Mouse (Mus musculus): ENCODE data around the gene Dirc2. TPM values are rescaled to one million over a fixed set of nuclear protein-coding genes. Genes with fewer than 3 reads are reported as not detected.

Dirc2 gene
- total RNA-seq (2021): 10 to 100 TPM; 27.0 to 30.1 TPM
- long read RNA-seq, experiment 1, full-length matches to known transcripts: 26 of 49 reads
- long read RNA-seq, experiment 1, partial matches to known transcripts: 2 of 49 reads
- long read RNA-seq, experiment 1, other reads (novel, unspliced or antisense): 21 of 49 reads
- long read RNA-seq, experiment 2, full-length matches to known transcripts: 28 of 34 reads
- long read RNA-seq, experiment 2, partial matches to known transcripts: 0 of 34 reads
- long read RNA-seq, experiment 2, other reads (novel, unspliced or antisense): 6 of 34 reads

DNA sequence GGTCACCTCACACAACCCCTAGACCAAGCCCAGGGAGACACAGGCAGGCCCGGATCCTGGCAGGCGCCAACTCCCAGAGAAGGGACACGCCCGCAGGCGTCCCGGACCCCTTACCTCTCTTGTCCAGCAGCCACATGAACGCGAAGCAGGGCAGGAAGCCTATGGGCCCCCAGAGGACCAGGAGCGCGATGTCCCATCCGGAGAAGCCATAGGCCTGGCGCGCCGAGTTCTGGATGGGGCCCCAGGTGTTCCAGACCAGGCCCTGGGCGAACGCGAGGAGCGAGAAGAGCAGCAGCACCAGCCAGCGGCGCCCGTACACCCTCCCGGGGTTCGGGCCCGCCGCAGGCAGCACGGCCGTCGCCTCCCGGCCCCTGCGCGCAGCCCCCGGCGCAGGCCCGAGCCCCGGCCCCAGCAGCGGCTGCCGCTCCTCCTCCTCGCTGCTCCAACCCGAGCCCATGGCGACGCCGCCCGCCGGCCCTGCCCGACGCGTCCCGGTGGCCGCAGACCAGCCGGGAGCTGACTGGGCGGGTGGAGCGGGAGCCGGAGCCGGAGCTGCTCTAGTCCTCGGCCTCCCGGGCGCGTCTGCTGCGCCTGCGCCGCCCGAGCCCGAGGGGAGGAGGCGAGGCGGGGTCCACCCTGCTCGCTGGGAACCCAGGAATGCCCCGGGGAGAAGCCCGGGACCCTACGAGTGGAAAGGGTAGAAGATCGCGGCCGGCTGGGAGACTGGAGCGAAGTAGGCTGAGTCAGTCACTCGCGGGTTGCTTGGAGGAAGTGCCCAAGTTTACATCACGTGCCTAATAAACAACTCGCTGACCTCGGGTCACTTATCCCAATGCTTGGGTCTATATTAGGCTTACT, at the start of gene Dirc2:
Gene Dirc2, minus strand, starts transcription at position 572 of the 858 bp plus-strand sequence.
- DNase-seq: peak; percentile 85

DNA sequence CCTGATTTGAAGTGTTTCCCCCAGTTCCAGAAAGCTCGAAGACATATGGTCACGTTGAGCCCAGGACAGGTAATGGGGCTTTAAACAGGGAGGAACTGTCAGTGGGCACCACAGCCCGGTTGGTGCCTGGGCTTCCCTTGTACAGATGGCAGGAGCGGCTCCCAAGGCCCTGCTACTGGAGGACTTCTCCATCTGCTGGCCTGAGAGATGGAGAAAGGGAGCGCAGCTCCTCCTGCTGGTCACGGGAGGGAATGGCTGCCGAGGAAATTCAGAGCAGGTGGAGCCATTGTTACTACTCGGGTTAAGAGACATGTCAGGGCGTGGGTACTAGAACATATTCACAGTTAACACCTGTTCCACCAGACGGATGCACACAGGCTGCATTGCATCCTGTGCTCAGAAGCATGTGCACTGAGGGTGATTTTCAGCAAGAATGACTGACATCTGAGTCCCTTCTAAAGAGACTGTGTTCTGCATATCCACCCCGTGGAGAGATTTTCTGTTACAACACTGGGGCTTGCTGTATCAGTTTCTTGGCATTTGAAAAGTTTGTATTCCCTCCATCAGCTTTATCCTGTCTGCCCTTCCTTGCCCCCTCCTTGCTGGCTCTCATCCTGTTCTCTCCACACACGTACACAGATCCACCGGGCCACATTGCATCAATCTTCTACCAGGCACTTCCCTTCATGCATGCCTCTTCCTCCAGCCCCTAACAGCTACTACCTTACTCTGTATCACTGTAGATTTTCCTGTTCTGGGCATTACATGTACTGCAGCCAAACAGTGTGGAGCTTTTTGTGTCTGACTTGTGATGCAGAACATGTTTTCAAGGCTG, 48.3 kb upstream of the Dirc2 start:
- DNase-seq: peak; percentile 87

DNA sequence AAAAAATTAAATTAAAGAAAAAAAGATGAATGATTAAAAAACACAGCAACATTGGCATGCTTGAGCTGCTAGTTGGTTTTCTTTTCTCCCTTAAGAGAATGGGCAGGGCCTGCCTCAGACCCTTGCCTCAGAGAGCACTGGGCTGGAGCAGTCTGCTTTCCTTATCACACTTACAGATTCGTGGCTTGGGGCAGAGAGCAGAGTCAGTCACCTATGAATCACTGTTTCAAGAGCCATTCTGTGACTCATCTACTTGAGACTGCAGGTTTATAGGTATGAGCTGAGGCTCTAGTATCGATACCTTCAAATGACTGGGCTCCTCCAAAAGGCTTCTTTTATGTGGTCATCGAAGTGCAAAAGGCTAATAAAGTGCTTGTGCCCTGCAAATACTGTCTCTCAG, 44.0 kb upstream of the Dirc2 start:
- no peak for DNase-seq

DNA sequence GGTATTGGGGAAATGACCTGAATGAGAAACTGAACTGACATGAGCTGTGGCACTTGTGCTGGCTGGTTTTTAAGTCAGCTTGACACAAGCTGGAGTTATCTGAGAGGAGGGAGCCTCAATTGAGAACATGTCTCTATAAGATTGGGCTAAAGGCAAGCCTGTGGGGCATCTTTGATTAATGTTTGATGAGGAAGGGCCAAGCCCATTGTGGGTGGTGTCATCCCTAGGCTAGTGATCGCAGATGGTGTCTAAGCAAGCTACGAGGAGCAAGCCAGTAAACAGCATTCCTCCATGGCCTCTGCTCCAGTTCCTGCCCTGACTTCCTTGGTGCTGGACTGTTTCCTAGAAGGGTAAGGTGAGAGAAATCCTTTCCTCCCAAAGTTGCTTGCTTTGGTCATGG, 39.7 kb upstream of the Dirc2 start:
- DNase-seq: no peak

DNA sequence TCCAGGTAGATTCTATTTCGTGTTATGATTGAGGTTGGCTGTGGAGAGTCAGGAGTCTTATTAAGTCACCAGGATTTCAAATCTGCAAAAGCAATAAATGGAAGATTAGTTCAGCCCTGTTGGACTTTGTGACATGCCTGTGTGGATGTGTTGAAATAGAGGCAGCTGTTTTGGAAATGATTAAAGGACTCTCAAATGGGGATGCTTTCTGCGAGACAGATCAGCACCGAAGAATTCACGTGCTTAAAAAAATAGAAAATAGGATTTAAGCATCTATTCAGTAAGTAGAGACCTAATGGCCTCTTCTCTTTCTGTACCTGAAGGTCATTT, 38.5 kb upstream of the Dirc2 start:
- DNase-seq: no peak

DNA sequence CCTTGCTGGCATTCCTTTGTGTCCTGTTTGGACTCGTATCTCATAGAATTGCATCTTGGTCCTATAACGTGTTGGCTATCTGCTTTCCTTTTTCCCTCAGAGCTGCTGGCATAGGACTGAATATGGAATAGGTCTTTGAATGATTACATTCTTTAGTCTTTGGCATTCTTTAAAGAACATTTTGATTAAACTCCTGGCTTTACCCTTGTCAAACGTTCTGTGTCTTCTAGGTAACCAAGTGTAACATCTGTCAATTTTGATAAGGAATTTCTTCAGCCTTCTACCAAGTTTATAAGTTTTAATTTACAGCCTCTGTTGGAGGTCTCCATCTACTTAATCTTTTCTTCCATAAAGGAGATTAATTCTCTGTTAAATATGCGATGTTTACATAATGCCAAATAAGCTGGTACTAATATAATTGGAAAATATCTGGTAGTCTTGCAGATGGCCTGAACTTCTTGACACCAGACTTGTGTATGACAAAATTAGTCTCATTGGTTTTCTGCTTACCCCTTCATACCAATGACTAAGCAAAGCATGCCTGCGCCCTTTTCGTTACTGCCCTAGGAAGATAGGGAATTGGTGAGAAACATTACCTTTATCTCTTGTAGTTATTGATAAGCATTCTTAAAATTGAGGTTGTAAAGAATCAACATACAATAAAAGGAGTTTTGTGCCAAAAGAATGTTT, 38.0 kb upstream of the Dirc2 start:
- no peak for DNase-seq

DNA sequence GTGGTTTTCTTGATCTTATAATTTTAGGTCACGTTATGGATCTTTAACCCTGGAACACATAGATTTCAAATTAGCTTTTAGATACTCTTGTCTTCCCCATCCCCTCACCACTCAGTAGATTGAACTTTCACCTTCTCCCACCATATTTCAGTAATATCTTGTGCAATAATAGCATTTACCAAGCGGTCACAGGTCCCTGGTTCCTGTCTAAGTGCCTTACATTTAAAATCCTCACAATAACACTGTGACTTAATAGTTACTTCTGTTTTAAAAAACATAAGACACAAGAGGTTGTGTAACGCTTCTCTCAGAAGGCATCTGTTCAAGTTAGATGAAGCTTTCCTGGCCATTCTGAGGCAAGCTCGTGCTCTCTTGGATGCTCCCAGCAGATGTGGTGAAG, 34.6 kb upstream of the Dirc2 start:
- no peak for DNase-seq

DNA sequence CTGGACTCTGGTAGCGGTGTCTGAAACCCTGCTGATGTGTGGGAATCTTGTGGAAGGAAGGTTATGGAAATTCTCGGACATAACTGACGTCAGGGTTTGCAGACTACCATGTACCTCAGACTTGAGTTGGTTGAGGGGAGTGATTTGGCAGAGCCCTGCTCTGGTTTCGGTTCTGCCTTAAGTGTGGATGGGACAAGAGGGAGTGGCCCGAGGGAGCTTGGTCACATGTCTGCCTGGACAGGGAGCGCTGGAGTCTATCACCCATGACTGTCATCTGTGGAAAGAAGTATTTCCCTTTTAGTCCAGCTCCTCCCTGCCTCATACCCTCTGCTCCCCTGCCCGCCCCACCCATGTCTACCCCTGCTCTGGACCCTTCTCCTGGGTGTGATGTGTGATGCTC, 33.0 kb upstream of the Dirc2 start:
- no peak for DNase-seq

DNA sequence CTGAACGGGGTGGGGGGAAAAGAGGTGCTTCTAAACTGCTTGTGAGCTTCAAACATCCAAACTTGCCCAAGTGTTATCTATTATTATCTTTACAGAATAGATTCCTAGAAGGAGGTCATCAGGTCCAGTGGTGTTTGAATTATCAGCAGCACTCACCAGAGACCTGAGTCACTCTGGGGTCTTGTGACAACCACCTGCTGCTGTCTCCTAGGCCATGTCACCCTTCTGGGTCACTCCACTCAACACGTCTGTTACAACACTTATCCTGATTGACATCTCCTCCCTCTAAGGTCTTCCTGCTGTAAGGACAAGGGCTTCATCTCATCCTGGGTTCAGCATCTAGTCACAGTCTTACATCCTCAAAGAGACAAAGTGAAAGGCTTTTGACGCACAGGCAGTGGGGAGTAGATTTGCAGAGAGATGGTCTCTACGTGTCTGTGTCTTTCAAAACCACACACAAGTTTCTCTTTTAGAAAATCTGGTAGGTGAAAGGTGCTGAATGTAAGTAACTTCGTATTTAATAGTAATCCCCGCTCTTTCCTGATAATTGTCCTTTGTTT, 22.9 kb upstream of the Dirc2 start:
- no peak for DNase-seq

DNA sequence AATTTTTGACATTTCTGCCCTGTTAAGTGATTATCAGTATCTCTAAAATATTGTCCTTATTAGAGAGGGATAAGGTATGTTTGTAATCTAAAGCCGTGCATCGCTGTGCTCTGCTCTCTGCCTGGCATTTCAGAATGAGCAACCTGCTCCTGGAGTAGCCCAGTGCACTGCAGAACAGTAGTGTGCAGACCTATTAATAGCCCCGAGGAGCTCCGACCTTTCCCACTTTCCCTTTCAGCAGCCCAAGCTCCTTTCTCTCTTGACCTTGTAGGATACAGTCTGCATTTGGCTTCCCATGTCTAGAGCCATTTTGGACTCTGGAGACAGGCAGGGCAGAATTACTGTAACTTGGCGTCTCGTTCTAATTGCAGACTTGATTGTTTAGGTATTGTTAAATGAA, 19.2 kb upstream of the Dirc2 start:
- DNase-seq: no peak

DNA sequence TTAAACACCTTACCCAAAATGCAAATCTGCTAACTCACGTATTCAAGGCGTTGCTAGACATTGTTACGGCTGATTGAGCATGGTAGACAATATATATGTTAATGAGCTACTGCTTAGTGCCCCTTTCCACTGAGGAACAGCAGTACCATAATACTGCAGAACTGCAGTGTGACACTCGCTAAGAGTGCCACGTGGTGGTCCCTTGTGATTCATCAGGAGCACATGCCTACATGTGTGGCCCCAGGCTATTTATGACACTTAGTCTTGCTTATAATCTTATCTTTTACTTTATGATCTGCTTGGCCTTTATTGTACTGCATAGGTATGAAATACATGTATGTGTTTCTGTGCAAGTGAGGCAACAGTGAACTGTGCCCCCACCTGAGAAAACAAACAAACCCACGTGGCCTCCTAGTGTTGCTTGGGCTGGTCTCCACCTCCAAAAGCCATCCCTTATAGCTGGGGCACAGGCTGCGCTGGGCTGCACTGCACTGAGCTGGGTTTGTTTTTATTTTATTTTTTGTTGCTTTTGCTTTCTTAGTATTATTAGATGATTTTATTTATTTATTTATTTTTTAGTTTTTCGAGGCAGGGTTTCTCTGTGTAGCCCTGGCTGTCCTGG, 18.5 kb upstream of the Dirc2 start:
- no peak for DNase-seq

DNA sequence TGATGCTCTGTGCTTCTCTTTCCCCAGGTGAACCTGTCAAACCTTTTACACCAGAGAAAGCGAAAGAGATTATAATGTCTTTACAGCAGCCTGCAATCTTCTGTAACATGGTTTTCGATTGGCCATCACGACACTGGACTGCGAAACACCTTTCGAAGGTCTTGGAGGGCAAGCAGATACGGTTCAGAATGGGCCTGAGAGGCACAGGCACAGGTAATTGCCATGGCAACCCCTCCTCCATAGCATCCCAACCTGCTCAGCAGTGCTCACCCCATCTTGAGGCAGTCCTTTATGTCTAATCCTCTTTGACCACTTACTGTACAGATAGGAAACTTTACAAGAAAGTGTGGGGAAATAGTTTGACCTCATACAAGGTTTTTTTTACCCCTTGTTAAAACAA, 18.0 kb upstream of the Dirc2 start:
- DNase-seq: no peak

DNA sequence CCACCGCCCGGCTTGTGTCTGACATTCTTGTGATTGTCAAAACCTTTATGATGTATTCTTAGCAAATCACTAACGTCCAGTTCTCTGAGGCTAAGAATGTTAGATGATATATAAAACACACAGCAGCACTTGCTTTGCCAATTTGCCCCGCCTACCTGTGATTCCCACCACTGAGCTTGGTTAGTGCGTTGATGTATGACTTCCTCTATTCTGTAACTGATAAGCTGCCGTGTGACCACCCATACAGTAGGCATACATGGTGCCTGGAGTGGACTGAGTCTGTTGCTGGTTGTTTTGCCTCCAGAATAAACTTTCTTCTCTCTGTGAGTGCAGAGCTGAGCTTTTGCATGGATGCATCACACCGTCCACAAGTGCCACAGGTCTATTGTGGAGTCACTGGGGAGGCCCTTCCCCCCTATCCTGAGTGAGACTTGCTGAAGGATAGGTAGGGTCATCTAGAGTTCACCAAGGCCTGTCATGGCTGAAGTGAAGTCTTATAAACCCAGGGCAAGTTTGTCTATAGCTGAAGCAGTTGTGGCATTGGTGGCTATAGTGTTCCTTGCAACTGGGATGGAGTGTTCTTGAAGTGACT, 15.1 kb upstream of the Dirc2 start:
- no peak for DNase-seq

DNA sequence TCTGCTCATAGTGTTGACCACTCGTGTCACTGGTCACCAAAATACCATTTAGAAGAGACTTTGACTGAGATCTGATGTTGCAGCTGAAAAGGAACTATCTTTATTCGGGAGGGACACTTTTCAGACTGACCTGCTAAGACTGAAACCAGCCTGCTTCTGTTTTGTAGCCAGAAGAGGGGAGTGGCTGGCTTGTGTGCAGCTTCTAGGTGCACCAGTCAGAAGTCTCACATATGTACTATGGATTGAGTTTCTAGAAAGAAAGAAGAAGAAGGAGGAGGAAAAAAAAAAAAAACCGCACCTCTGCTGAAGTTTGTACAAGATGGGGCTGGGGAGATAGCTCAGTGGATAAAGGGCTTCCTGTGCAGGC, 14.0 kb upstream of the Dirc2 start:
- DNase-seq: no peak

DNA sequence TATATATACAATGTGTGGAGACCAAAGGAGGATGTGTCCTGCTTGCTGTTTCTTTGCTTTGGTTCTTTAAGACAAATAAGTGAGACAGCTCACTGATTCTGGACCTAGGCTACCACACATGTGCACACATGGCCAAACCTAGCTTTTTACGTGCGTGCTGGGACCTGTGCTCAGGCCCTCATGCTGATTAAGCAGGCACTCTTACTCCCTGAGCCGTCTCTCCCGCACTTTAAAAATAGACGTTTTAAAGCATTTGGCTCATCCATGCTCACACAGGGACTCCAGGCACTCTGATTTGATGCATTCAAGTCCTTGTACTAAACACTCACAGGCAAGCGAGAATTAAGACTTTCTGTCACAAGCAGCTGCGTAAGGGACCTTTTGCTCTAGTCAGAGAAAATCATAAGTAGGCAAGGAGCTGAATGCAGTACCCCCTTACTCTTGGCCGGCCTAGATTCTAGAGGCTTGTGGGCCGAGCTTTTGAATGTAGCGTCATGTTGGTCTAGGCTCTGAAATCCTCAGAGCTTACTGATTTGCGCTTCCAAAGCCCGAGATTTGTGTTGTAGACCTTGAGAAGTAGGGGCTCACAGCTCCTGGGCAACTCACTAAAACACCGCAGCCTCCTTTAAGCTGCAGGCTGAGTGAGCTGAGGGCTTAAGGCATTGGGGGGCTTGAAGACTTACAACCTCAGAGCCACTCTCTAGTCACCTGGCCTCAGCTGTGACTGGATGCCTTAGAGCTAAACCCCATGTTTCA, 13.5 kb upstream of the Dirc2 start:
- DNase-seq: no peak

DNA sequence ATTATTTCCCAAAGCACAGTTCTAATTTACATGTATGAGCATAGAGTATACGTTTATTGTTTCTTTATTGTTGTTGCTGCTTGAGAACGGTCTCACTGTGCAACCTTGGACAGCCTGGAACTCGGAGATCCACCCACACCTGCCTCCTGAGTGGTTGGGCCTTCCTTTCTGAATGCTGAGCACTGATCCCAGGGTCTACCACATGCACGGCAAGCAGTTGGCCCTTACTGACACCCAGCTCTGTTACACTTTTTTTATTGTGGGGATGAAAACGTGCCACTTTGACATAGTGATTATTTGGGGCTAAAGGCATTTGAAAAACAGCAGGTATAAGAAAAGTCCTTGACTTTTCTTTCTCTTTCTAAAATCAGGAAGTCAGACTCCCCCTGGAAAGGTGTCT, 12.5 kb upstream of the Dirc2 start:
- no peak for DNase-seq

DNA sequence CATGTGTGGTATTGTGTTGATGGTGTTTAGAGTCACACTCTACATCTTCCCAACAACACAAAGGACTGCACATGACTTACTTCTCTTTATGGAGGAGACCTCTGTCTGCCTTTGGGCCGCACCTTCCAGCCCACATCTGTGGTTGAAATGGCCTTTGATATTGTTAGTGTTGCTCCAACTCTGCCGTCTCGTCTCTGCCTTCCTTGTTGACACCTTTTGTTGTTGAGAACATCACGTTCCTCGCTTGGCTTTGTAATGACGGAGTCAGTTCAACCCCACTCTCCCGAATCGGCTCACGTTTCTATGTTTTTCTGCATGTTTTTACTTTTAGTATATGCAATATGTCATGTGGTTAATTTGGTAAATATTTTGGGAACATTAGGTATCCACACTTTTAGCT, 11.9 kb upstream of the Dirc2 start:
- DNase-seq: no peak

DNA sequence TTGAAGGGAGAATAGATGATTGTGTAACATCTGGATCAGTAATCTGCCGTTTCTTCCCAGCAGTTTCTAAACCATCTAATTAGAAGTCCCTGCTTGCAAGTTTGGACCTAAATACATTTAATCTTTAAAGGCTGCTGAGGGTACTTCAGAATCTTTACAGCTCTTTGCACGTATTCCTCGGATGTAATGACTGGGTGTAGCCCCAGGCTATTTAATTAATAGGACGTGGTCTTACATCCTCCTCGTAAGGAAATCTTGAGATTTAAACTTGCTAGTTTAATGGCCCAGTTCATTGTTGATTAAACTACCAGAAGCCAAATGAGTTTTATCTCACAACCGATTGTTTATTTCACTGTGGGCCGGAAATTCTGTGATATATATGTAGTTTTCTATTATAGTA, 10.5 kb upstream of the Dirc2 start:
- DNase-seq: no peak

DNA sequence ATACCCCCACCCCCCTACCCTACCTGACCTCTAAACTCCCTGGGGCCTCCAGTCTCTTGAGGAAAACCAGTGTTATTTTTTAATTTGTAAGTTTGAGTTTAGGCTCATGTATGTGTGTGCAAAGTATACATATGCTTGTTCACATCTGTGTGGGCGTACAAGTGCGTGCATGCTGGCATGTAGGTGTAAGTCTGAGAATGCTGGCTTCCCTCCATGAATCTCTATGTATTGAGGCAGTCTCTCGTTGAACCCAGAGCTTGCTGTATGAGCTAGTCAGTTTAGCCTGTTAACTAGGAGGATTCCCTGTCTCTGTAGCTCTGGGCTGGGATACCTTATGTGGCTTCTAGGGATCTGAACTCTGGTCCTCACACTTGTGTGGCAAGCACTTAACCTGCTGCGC, 8.6 kb upstream of the Dirc2 start:
- no peak for DNase-seq

DNA sequence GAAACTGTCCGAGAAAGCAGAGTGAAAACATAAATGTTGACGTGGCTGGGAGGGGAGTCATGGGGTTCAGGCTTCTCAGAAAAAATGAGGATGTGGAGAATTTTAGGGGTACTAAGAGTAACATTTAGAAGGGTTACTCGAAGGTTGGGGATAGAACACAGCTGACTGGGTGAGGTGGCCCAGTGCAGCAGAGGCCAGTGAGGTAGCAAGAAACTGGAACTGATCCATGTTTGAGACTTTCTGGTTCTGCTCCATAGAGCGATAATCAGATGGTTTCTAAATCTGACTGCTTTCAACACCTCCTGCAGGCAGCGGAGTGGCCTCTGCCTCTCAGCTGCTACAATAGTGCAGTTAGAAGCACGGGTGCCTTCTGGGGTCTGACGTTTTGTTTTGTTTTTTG, 7.6 kb upstream of the Dirc2 start:
- DNase-seq: no peak

DNA sequence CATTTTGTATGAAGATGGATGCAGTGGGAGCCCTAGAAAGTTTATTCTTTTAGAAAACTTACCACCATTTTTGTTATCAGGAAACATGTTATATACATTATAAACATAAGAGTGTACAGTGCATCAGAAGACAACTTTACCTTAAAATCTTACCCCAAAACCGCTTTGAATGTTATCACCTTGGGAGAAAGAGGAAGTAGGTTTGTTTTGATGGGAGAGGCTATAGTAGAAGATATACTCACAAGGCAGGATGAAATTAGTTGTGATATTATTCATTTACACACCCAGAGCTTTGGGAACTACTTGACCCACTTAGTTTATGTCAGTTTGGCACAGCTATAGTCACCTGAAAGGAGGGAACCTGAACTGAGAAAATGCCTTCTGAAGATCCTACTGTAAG, 6.7 kb upstream of the Dirc2 start:
- no peak for DNase-seq
